Mouse (Mus musculus): ENCODE results near the gene Tmem170. TPM values are rescaled to one million over a fixed set of nuclear protein-coding genes. Genes with fewer than 3 reads are reported as not detected.

Tmem170 gene
- total RNA-seq (2014; rRNA removed) (5.0 and 7.9 TPM in 2 replicates), polyA plus RNA-seq (2012; rRNA removed) (3.3 and 3.8 TPM in 2 replicates)

DNA sequence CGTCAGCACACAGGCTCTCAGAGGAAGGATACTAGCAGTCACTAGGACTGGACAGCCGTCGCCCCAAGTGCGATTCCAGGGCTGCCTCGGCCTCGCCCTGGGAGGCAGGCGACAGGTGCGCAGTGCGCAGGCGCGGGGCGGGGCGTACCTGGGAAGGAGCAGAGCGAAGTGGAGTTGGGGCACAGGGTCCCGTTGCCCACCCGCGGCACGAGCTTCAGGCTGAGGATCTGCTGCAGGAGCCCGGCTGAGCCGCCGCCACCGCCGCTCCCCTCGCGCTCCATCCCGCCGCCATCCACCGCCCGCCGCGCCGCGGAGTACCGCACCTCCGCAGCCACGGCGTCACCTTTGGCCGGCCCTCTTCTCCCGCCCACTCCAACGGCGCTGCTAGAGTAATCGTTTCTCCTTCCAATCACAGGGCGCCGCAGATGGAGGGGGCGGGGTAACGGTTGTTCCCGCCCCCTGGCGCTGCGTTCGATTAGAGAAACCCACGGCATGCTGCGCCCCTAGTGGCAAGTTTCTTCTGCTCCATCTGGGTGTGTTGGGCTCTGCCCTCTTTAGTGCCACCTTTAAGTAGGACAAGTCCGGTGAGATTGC lies at the start of gene Tmem170:
Gene Tmem170 (minus strand): TSS at position 396 of the 594 bp plus-strand sequence.
- H3K27ac ChIP-seq (replicated peaks; ENCODE audit: insufficient read depth, low read depth, low read length): peak within 1 kb of the TSS; percentile 38
- H3K36me3 ChIP-seq (ENCODE audit: control insufficient read depth, insufficient read depth, low read length): no peaks in the 10 kb centered on the region
- peaks cover 2% of the 10 kb centered on the region; the same call in 1 of the 2 replicates for H3K79me2 ChIP-seq (ENCODE audit: control insufficient read depth, insufficient read depth, low read length)
- peak; percentile 11; the same call in 1 of the 2 replicates for TF ChIP-seq POLR2A (IDR thresholded peaks at IDR 0.05; ENCODE audit: extremely low read depth, insufficient read depth, low read length)
- TF ChIP-seq CTCF (IDR thresholded peaks at IDR 0.05; ENCODE audit: low read depth, low read length): peak; percentile 90
- no peaks in the 10 kb centered on the region for H3K27me3 ChIP-seq (ENCODE audit: control insufficient read depth, insufficient read depth, low read length)
- WGBS: under 1% methylated on average over 50 of the region's 53 CpGs
- H3K4me1 ChIP-seq (ENCODE audit: control insufficient read depth, insufficient read depth, low read length): peaks cover 3% of the 10 kb centered on the region; the same call in 1 of the 2 replicates
- peak within 1 kb of the TSS; percentile 76 for H3K4me3 ChIP-seq (ENCODE audit: insufficient read depth, low read depth, low read length)
- peak within 1 kb of the TSS; percentile 68 for H3K9ac ChIP-seq (ENCODE audit: low read depth, low read length)
- peak; percentile 84 for DNase-seq (ENCODE audit: extremely low read depth, low read depth, low spot score)

GRCm38 (mm10) chr8:111924976-111925375 lies 48.4 kb upstream of the Tmem170 start:
- no peak overlapping the region for H3K4me3 ChIP-seq (ENCODE audit: insufficient read depth, low read depth, low read length)
- TF ChIP-seq POLR2A (IDR thresholded peaks at IDR 0.05; ENCODE audit: extremely low read depth, insufficient read depth, low read length): no peak
- TF ChIP-seq CTCF (IDR thresholded peaks at IDR 0.05; ENCODE audit: low read depth, low read length): no peak
- no peak overlapping the region for H3K27ac ChIP-seq (replicated peaks; ENCODE audit: insufficient read depth, low read depth, low read length)
- H3K27me3 ChIP-seq (ENCODE audit: control insufficient read depth, insufficient read depth, low read length): no peaks in the 10 kb centered on the region
- DNase-seq (ENCODE audit: extremely low read depth, low read depth, low spot score): no peak
- no peak overlapping the region for H3K9ac ChIP-seq (ENCODE audit: low read depth, low read length)
- H3K79me2 ChIP-seq (ENCODE audit: control insufficient read depth, insufficient read depth, low read length): no peaks in the 10 kb centered on the region
- WGBS: 73% methylated on average over 7 of the region's 7 CpGs
- H3K4me1 ChIP-seq (ENCODE audit: control insufficient read depth, insufficient read depth, low read length): no peaks in the 10 kb centered on the region
- H3K36me3 ChIP-seq (ENCODE audit: control insufficient read depth, insufficient read depth, low read length): no peaks in the 10 kb centered on the region

- WGBS: 15% methylated on average over 10 of the region's 10 CpGs
- H3K9ac ChIP-seq (ENCODE audit: low read depth, low read length): no peak overlapping the region
- H3K36me3 ChIP-seq (ENCODE audit: control insufficient read depth, insufficient read depth, low read length): no peaks in the 10 kb centered on the region
- H3K27me3 ChIP-seq (ENCODE audit: control insufficient read depth, insufficient read depth, low read length): no peaks in the 10 kb centered on the region
- DNase-seq (ENCODE audit: extremely low read depth, low read depth, low spot score): peak; percentile 69
- no peak overlapping the region; the same call in 1 of the 2 replicates for H3K4me3 ChIP-seq (ENCODE audit: insufficient read depth, low read depth, low read length)
- no peaks in the 10 kb centered on the region for H3K79me2 ChIP-seq (ENCODE audit: control insufficient read depth, insufficient read depth, low read length)
- no peak overlapping the region for H3K27ac ChIP-seq (replicated peaks; ENCODE audit: insufficient read depth, low read depth, low read length)
- H3K4me1 ChIP-seq (ENCODE audit: control insufficient read depth, insufficient read depth, low read length): no peaks in the 10 kb centered on the region
- TF ChIP-seq POLR2A (IDR thresholded peaks at IDR 0.05; ENCODE audit: extremely low read depth, insufficient read depth, low read length) (no peak), CTCF (IDR thresholded peaks at IDR 0.05; ENCODE audit: low read depth, low read length) (peak; percentile 56)
These were observed 46.8 kb upstream of the Tmem170 start for GRCm38 (mm10) chr8:111923383-111923804.

- Histone ChIP-seq H3K4me1 (ENCODE audit: control insufficient read depth, insufficient read depth, low read length) (no peaks in the 10 kb centered on the region), H3K27ac (replicated peaks; ENCODE audit: insufficient read depth, low read depth, low read length) (no peak overlapping the region), H3K36me3 (ENCODE audit: control insufficient read depth, insufficient read depth, low read length) (no peaks in the 10 kb centered on the region), H3K9ac (ENCODE audit: low read depth, low read length) (no peak overlapping the region), H3K27me3 (ENCODE audit: control insufficient read depth, insufficient read depth, low read length) (no peaks in the 10 kb centered on the region), H3K79me2 (ENCODE audit: control insufficient read depth, insufficient read depth, low read length) (no peaks in the 10 kb centered on the region), H3K4me3 (ENCODE audit: insufficient read depth, low read depth, low read length) (no peak overlapping the region)
- DNase-seq (ENCODE audit: extremely low read depth, low read depth, low spot score): no peak
- TF ChIP-seq POLR2A (IDR thresholded peaks at IDR 0.05; ENCODE audit: extremely low read depth, insufficient read depth, low read length) (no peak), CTCF (IDR thresholded peaks at IDR 0.05; ENCODE audit: low read depth, low read length) (no peak)
- WGBS: 79% methylated on average over 4 of the region's 4 CpGs
These were observed 44.4 kb upstream of the Tmem170 start for GRCm38 (mm10) chr8:111920971-111921370.

GRCm38 (mm10) chr8:111919663-111920062 lies 43.1 kb upstream of the Tmem170 start:
- 81% methylated on average over 2 of the region's 2 CpGs for WGBS
- no peak overlapping the region for H3K27ac ChIP-seq (replicated peaks; ENCODE audit: insufficient read depth, low read depth, low read length)
- no peaks in the 10 kb centered on the region for H3K36me3 ChIP-seq (ENCODE audit: control insufficient read depth, insufficient read depth, low read length)
- no peaks in the 10 kb centered on the region for H3K27me3 ChIP-seq (ENCODE audit: control insufficient read depth, insufficient read depth, low read length)
- no peak overlapping the region for H3K9ac ChIP-seq (ENCODE audit: low read depth, low read length)
- H3K79me2 ChIP-seq (ENCODE audit: control insufficient read depth, insufficient read depth, low read length): no peaks in the 10 kb centered on the region
- H3K4me3 ChIP-seq (ENCODE audit: insufficient read depth, low read depth, low read length): no peak overlapping the region
- no peak for DNase-seq (ENCODE audit: extremely low read depth, low read depth, low spot score)
- H3K4me1 ChIP-seq (ENCODE audit: control insufficient read depth, insufficient read depth, low read length): no peaks in the 10 kb centered on the region
- TF ChIP-seq CTCF (IDR thresholded peaks at IDR 0.05; ENCODE audit: low read depth, low read length) (peak; percentile 41), POLR2A (IDR thresholded peaks at IDR 0.05; ENCODE audit: extremely low read depth, insufficient read depth, low read length) (no peak)

DNA sequence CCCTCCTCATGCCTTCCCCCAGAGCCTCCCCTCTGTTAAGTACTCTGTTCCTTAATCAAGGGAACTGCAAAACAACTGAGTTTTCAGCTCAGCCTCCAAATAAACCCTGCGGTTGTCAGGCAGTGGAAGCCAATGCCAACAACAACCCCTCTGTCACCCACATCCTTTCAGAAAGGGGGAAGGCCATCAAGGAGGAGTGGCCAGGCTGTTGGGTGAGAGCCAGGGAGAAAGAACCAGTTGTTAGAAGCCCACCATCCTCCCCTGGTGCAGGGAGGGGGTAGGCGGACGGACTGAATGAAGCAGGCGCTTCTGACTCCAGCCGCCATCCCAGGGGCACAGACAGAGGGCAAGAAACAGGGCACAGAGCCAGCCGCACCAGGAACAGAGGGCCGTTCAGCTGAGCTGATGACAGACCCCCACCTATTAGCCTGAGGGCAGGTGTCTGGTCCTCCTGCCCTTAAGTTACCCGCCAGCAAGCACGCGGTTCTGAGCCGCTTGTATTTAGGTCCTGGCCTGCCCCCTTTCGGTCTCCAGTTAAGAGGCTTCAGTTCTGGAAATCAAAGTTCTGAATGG lies 36.4 kb upstream of the Tmem170 start:
- Histone ChIP-seq H3K27ac (replicated peaks; ENCODE audit: insufficient read depth, low read depth, low read length) (no peak overlapping the region), H3K9ac (ENCODE audit: low read depth, low read length) (no peak overlapping the region), H3K4me1 (ENCODE audit: control insufficient read depth, insufficient read depth, low read length) (no peaks in the 10 kb centered on the region), H3K36me3 (ENCODE audit: control insufficient read depth, insufficient read depth, low read length) (no peaks in the 10 kb centered on the region), H3K27me3 (ENCODE audit: control insufficient read depth, insufficient read depth, low read length) (peaks cover 6% of the 10 kb centered on the region; the same call in 1 of the 2 replicates), H3K79me2 (ENCODE audit: control insufficient read depth, insufficient read depth, low read length) (no peaks in the 10 kb centered on the region), H3K4me3 (ENCODE audit: insufficient read depth, low read depth, low read length) (no peak overlapping the region)
- WGBS: 61% methylated on average over 12 of the region's 12 CpGs
- no peak for TF ChIP-seq POLR2A (IDR thresholded peaks at IDR 0.05; ENCODE audit: extremely low read depth, insufficient read depth, low read length)
- TF ChIP-seq CTCF (IDR thresholded peaks at IDR 0.05; ENCODE audit: low read depth, low read length): no peak
- DNase-seq (ENCODE audit: extremely low read depth, low read depth, low spot score): no peak
